Mouse (Mus musculus) liver, adult 2 months (tissue): Measurements from ENCODE around the gene Atp9a. TPM values are rescaled to one million over a fixed set of nuclear protein-coding genes. Genes with fewer than 3 reads are reported as not detected.

Experiments used
- DNase-seq: peaks from one replicate; pipeline ENCODE4 v3.0.0-alpha.2; 2011; ENCODE audit warnings: low read depth, low spot score; ENCODE audit errors: extremely low read depth
- H3K27ac ChIP-seq: fragments of 200-500 bp; replicated peaks from 2 replicates; pipeline ENCODE4 v1.5.1; 2012; ENCODE audit warnings: low read depth, mild to moderate bottlenecking, control low read depth, inconsistent platforms, low read length; ENCODE audit not compliant: insufficient read depth
- H3K27me3 ChIP-seq: fragments of 200-500 bp; 2 replicates; pipeline ENCODE4 v1.6.1; 2012; ENCODE audit warnings: mild to moderate bottlenecking, moderate library complexity, low read length, inconsistent platforms; ENCODE audit not compliant: control insufficient read depth, insufficient read depth
- H3K36me3 ChIP-seq: fragments of 200-500 bp; 2 replicates; pipeline ENCODE4 v1.6.1; 2012; ENCODE audit warnings: low read length, inconsistent platforms; ENCODE audit not compliant: control insufficient read depth, insufficient read depth
- H3K4me1 ChIP-seq: fragments of 200-500 bp; 2 replicates; pipeline ENCODE4 v1.6.1; 2011; ENCODE audit warnings: low read length; ENCODE audit not compliant: control insufficient read depth, insufficient read depth
- H3K4me3 ChIP-seq: fragments of 200-500 bp; 2 replicates; pipeline ENCODE4 v1.5.1; 2011; ENCODE audit warnings: low read depth, mild to moderate bottlenecking, control low read depth, low read length, moderate library complexity; ENCODE audit not compliant: insufficient read depth
- H3K79me2 ChIP-seq: fragments of 200-500 bp; 2 replicates; pipeline ENCODE4 v1.6.1; 2012; ENCODE audit warnings: inconsistent platforms, mild to moderate bottlenecking, low read length, moderate library complexity; ENCODE audit not compliant: control insufficient read depth, insufficient read depth
- H3K9ac ChIP-seq: fragments of 200-500 bp; 2 replicates; pipeline ENCODE4 v1.6.1; 2012; ENCODE audit warnings: low read depth, mild to moderate bottlenecking, control low read depth, inconsistent platforms, low read length
- CTCF ChIP-seq: fragments of 200-500 bp; IDR thresholded peaks from 2 replicates; pipeline ENCODE4 v1.5.1; 2011; ENCODE audit warnings: low read depth, low read length, control low read depth
- POLR2A ChIP-seq: fragments of 200-500 bp; IDR thresholded peaks from 2 replicates; pipeline ENCODE4 v1.6.1; 2011; ENCODE audit warnings: low read length, control low read depth; ENCODE audit not compliant: insufficient read depth; ENCODE audit errors: extremely low read depth
- WGBS: fragments of 180-500 bp; shearing (Covaris S2); methylation state at CpG from one replicate; pipeline ENCODE4 v1.1.7; 2018; 5-methylcytosine and 5-hydroxymethylcytosine counted together
- polyA plus RNA-seq: library from polyadenylated mRNA; depleted of rRNA; stranded (reverse); fragments of >200 nt; gene quantifications from 2 replicates; pipeline ENCODE4 v1.2.3, GENCODE M21; 2012; rRNA removed
- total RNA-seq: library from RNA; depleted of rRNA; stranded (reverse); fragments of >200 nt; gene quantifications from 2 replicates; pipeline ENCODE4 v1.2.3, GENCODE M21; 2014; rRNA removed

Atp9a gene
- total and polyA plus RNA-seq, 2 experiments: 33.7 to 49.3 TPM

- WGBS: 14% methylated on average over 21 of the region's 21 CpGs
- no peak overlapping the region for H3K27ac ChIP-seq
- peaks cover 4% of the 10 kb centered on the region; the same call in 1 of the 2 replicates for H3K27me3 ChIP-seq
- H3K4me1 ChIP-seq: no peaks in the 10 kb centered on the region
- H3K36me3 ChIP-seq: no peaks in the 10 kb centered on the region
- H3K9ac ChIP-seq: peak overlapping the region; percentile 21; the same call in 1 of the 2 replicates
- DNase-seq: no peak
- no peaks in the 10 kb centered on the region for H3K79me2 ChIP-seq
- TF ChIP-seq POLR2A (no peak), CTCF (no peak)
- H3K4me3 ChIP-seq: peak overlapping the region; percentile 36
Observed at GRCm38 (mm10) chr2:168589368-168590167, 152.6 kb downstream of the Atp9a start.

GRCm38 (mm10) chr2:168588591-168589367 is 153.4 kb downstream of the Atp9a start:
- Histone ChIP-seq H3K9ac (no peak overlapping the region), H3K4me3 (no peak overlapping the region), H3K27me3 (peaks cover 4% of the 10 kb centered on the region; the same call in 1 of the 2 replicates), H3K79me2 (no peaks in the 10 kb centered on the region), H3K36me3 (no peaks in the 10 kb centered on the region), H3K27ac (no peak overlapping the region), H3K4me1 (no peaks in the 10 kb centered on the region)
- DNase-seq: no peak
- 62% methylated on average over 11 of the region's 11 CpGs for WGBS
- no peak for TF ChIP-seq CTCF

GRCm38 (mm10) chr2:168587159-168587558 is 155.1 kb downstream of the Atp9a start:
- no peak overlapping the region for H3K27ac ChIP-seq
- H3K79me2 ChIP-seq: no peaks in the 10 kb centered on the region
- peaks cover 4% of the 10 kb centered on the region; the same call in 1 of the 2 replicates for H3K27me3 ChIP-seq
- H3K4me3 ChIP-seq: no peak overlapping the region
- H3K9ac ChIP-seq: no peak overlapping the region
- no peaks in the 10 kb centered on the region for H3K36me3 ChIP-seq
- peak; percentile 17 for DNase-seq
- 49% methylated on average over 8 of the region's 8 CpGs for WGBS
- TF ChIP-seq CTCF (no peak), POLR2A (no peak)
- no peaks in the 10 kb centered on the region for H3K4me1 ChIP-seq

GRCm38 (mm10) chr2:168586512-168586911 is 155.7 kb downstream of the Atp9a start:
- Histone ChIP-seq H3K4me3 (no peak overlapping the region), H3K36me3 (no peaks in the 10 kb centered on the region), H3K9ac (no peak overlapping the region), H3K79me2 (no peaks in the 10 kb centered on the region), H3K27me3 (peaks cover 4% of the 10 kb centered on the region; the same call in 1 of the 2 replicates), H3K4me1 (no peaks in the 10 kb centered on the region), H3K27ac (no peak overlapping the region)
- no peak for DNase-seq
- WGBS: 82% methylated on average over 12 of the region's 12 CpGs
- TF ChIP-seq POLR2A: no peak
- TF ChIP-seq CTCF: no peak

- Histone ChIP-seq H3K36me3 (no peaks in the 10 kb centered on the region), H3K4me3 (no peak overlapping the region), H3K27ac (no peak overlapping the region), H3K9ac (no peak overlapping the region), H3K27me3 (peaks cover 3% of the 10 kb centered on the region; the same call in 1 of the 2 replicates), H3K4me1 (no peaks in the 10 kb centered on the region), H3K79me2 (no peaks in the 10 kb centered on the region)
- DNase-seq: no peak
- 86% methylated on average over 6 of the region's 6 CpGs for WGBS
- TF ChIP-seq CTCF (no peak), POLR2A (no peak)
Observed at GRCm38 (mm10) chr2:168584857-168585256, 157.4 kb downstream of the Atp9a start.

Other genes starting within 250 kb of the Atp9a start
- 0.09 and 0.13 TPM in 2 replicates for gene Nfatc2, start 140.8 kb downstream of the Atp9a start, total RNA-seq
- gene Nfatc2, start 140.8 kb downstream of the Atp9a start, polyA plus RNA-seq: 0.10 and 0.20 TPM in 2 replicates
- not detected in 2 replicates for gene Sall4, start 25.5 kb upstream of the Atp9a start, total RNA-seq
- not detected in 2 replicates for gene Sall4, start 25.5 kb upstream of the Atp9a start, polyA plus RNA-seq
- gene Zfp64, start 213.2 kb upstream of the Atp9a start, total RNA-seq: 5.6 and 7.2 TPM in 2 replicates
- gene Zfp64, start 213.2 kb upstream of the Atp9a start, polyA plus RNA-seq: 13.5 and 14.3 TPM in 2 replicates